Mouse (Mus musculus) lung, adult 2 months (tissue): ENCODE data around the gene Doxl2.

Experiments
- CTCF ChIP-seq: fragments of 200-500 bp; IDR thresholded peaks from 2 replicates; pipeline ENCODE4 v1.5.1; 2011; ENCODE audit warnings: mild to moderate bottlenecking, low read length, control low read depth; ENCODE audit not compliant: insufficient read depth
- POLR2A ChIP-seq: fragments of 200-500 bp; IDR thresholded peaks from 2 replicates; pipeline ENCODE4 v1.6.1; 2011; ENCODE audit warnings: low read depth, mild to moderate bottlenecking, control low read depth, low read length, borderline replicate concordance; ENCODE audit errors: extremely low read depth

GRCm38 (mm10) chr6:49028019-49028418 lies 53.3 kb downstream of the Doxl2 start:
- TF ChIP-seq POLR2A: no peak
- TF ChIP-seq CTCF: no peak
